Mouse (Mus musculus): ENCODE measurements at regions not wholly inside any gene's neighbourhood (a gene's known extent, or its start where the extent isn't known, plus 50 kb on each side); places are given as distances from the start of the nearest gene placed in this dataset.
"Not testable (repeated sequence)": the region's sequence is repeated elsewhere in the genome, so short reads cannot be mapped to it uniquely, and the experiment has no call there.

- no peak for DNase-seq
Measured at GRCm38 (mm10) chr13:46026018-46026417, 61.2 kb upstream of the Atxn1 start.

- no peak for DNase-seq
Measured at GRCm38 (mm10) chr13:46023630-46024041, 58.8 kb upstream of the Atxn1 start.

GRCm38 (mm10) chr13:46023187-46023586 lies 58.4 kb upstream of the Atxn1 start:
- DNase-seq: peak; percentile 25

GRCm38 (mm10) chr13:46020945-46021835 lies 56.4 kb upstream of the Atxn1 start:
- DNase-seq: peak; percentile 63

- DNase-seq: peak; percentile 86
Measured at GRCm38 (mm10) chr13:46019431-46020166, 54.8 kb upstream of the Atxn1 start.

GRCm38 (mm10) chr13:46018903-46019430 lies 54.2 kb upstream of the Atxn1 start:
- peak; percentile 13 for DNase-seq

- no peak for DNase-seq
Measured at GRCm38 (mm10) chr13:46017742-46018141, 52.9 kb upstream of the Atxn1 start.

- not testable (repeated sequence) for DNase-seq
Measured at GRCm38 (mm10) chr13:46017011-46017410, 52.2 kb upstream of the Atxn1 start.

- no peak for DNase-seq
Measured at GRCm38 (mm10) chr13:46015231-46015630, 50.4 kb upstream of the Atxn1 start.

GRCm38 (mm10) chr13:46014637-46015036 lies 49.8 kb upstream of the Atxn1 start:
- no peak for DNase-seq
